Mouse (Mus musculus) lung, postnatal 0 days (tissue): Measurements from ENCODE around the gene Hectd1.

Source experiments
- CTCF ChIP-seq: IDR thresholded peaks from 2 replicates; pipeline ENCODE4 v1.5.1; 2016; ENCODE audit warnings: antibody characterized with exemption, mild to moderate bottlenecking
- EP300 ChIP-seq: IDR thresholded peaks from 2 replicates; pipeline ENCODE4 v1.6.1; 2016; ENCODE audit warnings: antibody characterized with exemption, mild to moderate bottlenecking, control low read depth

- TF ChIP-seq CTCF (0 out of 2 replicates have a peak, but pooled peaks have one; percentile 15), EP300 (peak; percentile 94)
Observed at GRCm38 (mm10) chr12:51705778-51706177, 123.6 kb downstream of the Hectd1 start.
